Comparison of ENCODE assay signal across 19 mouse cellular contexts in genomic region chr2:71526595-71527322, GRCm38 (mm10). TPM values are rescaled to one million over a fixed set of nuclear protein-coding genes. Genes with fewer than 3 reads are reported as not detected.
A peak's percentile ranks its signal among the peaks of the same experiment; 100 is the strongest.
DNase-seq lines count a peak whose midpoint lies in the region; ATAC-seq lines count a peak whose summit lies in the region.
"Had no signal": no experiment of that assay in that cellular context is flagged by ENCODE, and none has a peak within 500 bp of the region (broad histone marks: within the 10 kb centered on the region; RNA-seq: fewer than 3 reads in every experiment).

No protein-coding gene starts in this region.

- no peaks in the 10 kb centered on the region for H3K9me3 ChIP-seq in midbrain, embryonic 11.5 days (ENCODE audit: control insufficient read depth, low read length)
- H3K9me3 ChIP-seq in midbrain, embryonic 14.5 days (ENCODE audit: control insufficient read depth, low read length), result no peaks in the 10 kb centered on the region
- no peaks in the 10 kb centered on the region for H3K9me3 ChIP-seq in embryonic facial prominence, embryonic 11.5 days (replicated peaks; ENCODE audit: control insufficient read depth, low read length)
- H3K9me3 ChIP-seq in forebrain, embryonic 12.5 days, result no peaks in the 10 kb centered on the region
- no peaks in the 10 kb centered on the region for H3K9me3 ChIP-seq in midbrain, embryonic 16.5 days (replicated peaks; ENCODE audit: control insufficient read depth, low read length, poor library complexity, severe bottlenecking)
- no peaks in the 10 kb centered on the region for H3K9me3 ChIP-seq in intestine, embryonic 15.5 days
- H3K9me3 ChIP-seq: heart, embryonic 15.5 days; hindbrain, embryonic 12.5 days; liver, embryonic 15.5 days had no signal

- peaks cover 95% of the 10 kb centered on the region for H3K27me3 ChIP-seq in midbrain, embryonic 11.5 days (ENCODE audit: control insufficient read depth, insufficient read depth, low read length)
- H3K27me3 ChIP-seq in midbrain, embryonic 14.5 days (ENCODE audit: control insufficient read depth, insufficient read depth, low read length), result peaks cover 93% of the 10 kb centered on the region
- H3K27me3 ChIP-seq in embryonic facial prominence, embryonic 11.5 days (ENCODE audit: control insufficient read depth, insufficient read depth, low read length), result peaks cover 47% of the 10 kb centered on the region
- H3K27me3 ChIP-seq in forebrain, embryonic 12.5 days, result peaks cover 89% of the 10 kb centered on the region
- H3K27me3 ChIP-seq in midbrain, embryonic 16.5 days (ENCODE audit: control insufficient read depth, insufficient read depth, low read depth, low read length), result peaks cover 77% of the 10 kb centered on the region
- peaks cover 85% of the 10 kb centered on the region for H3K27me3 ChIP-seq in intestine, embryonic 15.5 days (replicated peaks)

- WGBS in midbrain, embryonic 11.5 days, result 4% methylated on average over 10 of the region's 10 CpGs
- 3% methylated on average over 10 of the region's 10 CpGs for WGBS in midbrain, embryonic 14.5 days
- WGBS in embryonic facial prominence, embryonic 11.5 days, result 2% methylated on average over 10 of the region's 10 CpGs
- 6% methylated on average over 10 of the region's 10 CpGs for WGBS in forebrain, embryonic 12.5 days
- WGBS in midbrain, embryonic 16.5 days, result 3% methylated on average over 10 of the region's 10 CpGs
- WGBS in intestine, embryonic 15.5 days, result 3% methylated on average over 10 of the region's 10 CpGs

- H3K4me3 ChIP-seq in midbrain, embryonic 11.5 days (ENCODE audit: low read depth, low read length), result no peak overlapping the region
- no peak overlapping the region for H3K4me3 ChIP-seq in midbrain, embryonic 14.5 days (replicated peaks; ENCODE audit: low read depth, low read length)
- H3K4me3 ChIP-seq in embryonic facial prominence, embryonic 11.5 days (ENCODE audit: low read depth, low read length), result peak overlapping the region; percentile 19
- H3K4me3 ChIP-seq in forebrain, embryonic 12.5 days (replicated peaks), result peak overlapping the region; percentile 49
- 0 out of 2 replicates have a peak overlapping the region, but pooled peaks have one; percentile 7 for H3K4me3 ChIP-seq in midbrain, embryonic 16.5 days (ENCODE audit: low read depth, low read length)
- H3K4me3 ChIP-seq in intestine, embryonic 15.5 days (replicated peaks), result no peak overlapping the region
- H3K4me3 ChIP-seq: heart, adult 2 months; heart, embryonic 15.5 days; hindbrain, embryonic 12.5 days; liver, embryonic 15.5 days had no signal

- no peak overlapping the region for H3K4me2 ChIP-seq in midbrain, embryonic 11.5 days
- H3K4me2 ChIP-seq in midbrain, embryonic 14.5 days (ENCODE audit: low read length), result no peak overlapping the region
- H3K4me2 ChIP-seq in embryonic facial prominence, embryonic 11.5 days (ENCODE audit: low read depth, low read length), result peak overlapping the region; percentile 40
- peak overlapping the region; percentile 61 for H3K4me2 ChIP-seq in forebrain, embryonic 12.5 days
- H3K4me2 ChIP-seq in midbrain, embryonic 16.5 days (ENCODE audit: low read length), result peak overlapping the region; percentile 29
- no peak overlapping the region for H3K4me2 ChIP-seq in intestine, embryonic 15.5 days (replicated peaks)
- H3K4me2 ChIP-seq: heart, embryonic 15.5 days; hindbrain, embryonic 12.5 days; liver, embryonic 15.5 days had no signal

- no peak for ATAC-seq in midbrain, embryonic 11.5 days (ENCODE audit: low FRiP score)
- no peak for ATAC-seq in midbrain, embryonic 14.5 days (ENCODE audit: low FRiP score, low TSS enrichment)
- ATAC-seq in embryonic facial prominence, embryonic 11.5 days (replicated peaks; ENCODE audit: insufficient number of reproducible peaks, low FRiP score, low TSS enrichment, low read depth), result no peak
- ATAC-seq in forebrain, embryonic 12.5 days (ENCODE audit: low FRiP score), result no peak
- ATAC-seq in midbrain, embryonic 16.5 days, result no peak
- ATAC-seq in megakaryocyte-erythroid progenitor cell, adult 5-6 weeks (replicated peaks; ENCODE audit: low FRiP score, low TSS enrichment, poor library complexity, severe bottlenecking), result no peak
- no peak for ATAC-seq in intestine, embryonic 15.5 days

- no peak overlapping the region for H3K27ac ChIP-seq in midbrain, embryonic 11.5 days (ENCODE audit: low read depth, low read length)
- H3K27ac ChIP-seq in midbrain, embryonic 14.5 days (replicated peaks; ENCODE audit: low read depth, low read length), result no peak overlapping the region
- H3K27ac ChIP-seq in embryonic facial prominence, embryonic 11.5 days (replicated peaks; ENCODE audit: low read depth, low read length), result no peak overlapping the region
- H3K27ac ChIP-seq in forebrain, embryonic 12.5 days, result peak overlapping the region; percentile 92
- no peak overlapping the region for H3K27ac ChIP-seq in midbrain, embryonic 16.5 days (ENCODE audit: low read length)
- H3K27ac ChIP-seq in intestine, embryonic 15.5 days, result no peak overlapping the region
- H3K27ac ChIP-seq: heart, adult 2 months; heart, embryonic 15.5 days; hindbrain, embryonic 12.5 days; liver, embryonic 15.5 days had no signal

- peaks cover 8% of the 10 kb centered on the region for H3K4me1 ChIP-seq in midbrain, embryonic 11.5 days (ENCODE audit: control insufficient read depth, insufficient read depth, low read length)
- no peaks in the 10 kb centered on the region for H3K4me1 ChIP-seq in midbrain, embryonic 14.5 days (ENCODE audit: control insufficient read depth, insufficient read depth, low read length)
- peaks cover 9% of the 10 kb centered on the region for H3K4me1 ChIP-seq in embryonic facial prominence, embryonic 11.5 days (ENCODE audit: control insufficient read depth, insufficient read depth, low read length)
- H3K4me1 ChIP-seq in forebrain, embryonic 12.5 days, result peaks cover 29% of the 10 kb centered on the region
- H3K4me1 ChIP-seq in midbrain, embryonic 16.5 days (ENCODE audit: control insufficient read depth, insufficient read depth, low read length), result peaks cover 8% of the 10 kb centered on the region; the same call in 1 of the 2 replicates
- peaks cover 13% of the 10 kb centered on the region for H3K4me1 ChIP-seq in intestine, embryonic 15.5 days (replicated peaks)

- no peak overlapping the region for H3K9ac ChIP-seq in midbrain, embryonic 11.5 days (ENCODE audit: low read length)
- no peak overlapping the region for H3K9ac ChIP-seq in midbrain, embryonic 14.5 days (replicated peaks; ENCODE audit: low read length)
- peak overlapping the region; percentile 46 for H3K9ac ChIP-seq in embryonic facial prominence, embryonic 11.5 days (replicated peaks; ENCODE audit: low read length)
- peak overlapping the region; percentile 30 for H3K9ac ChIP-seq in forebrain, embryonic 12.5 days
- H3K9ac ChIP-seq in midbrain, embryonic 16.5 days (ENCODE audit: low read depth, low read length), result no peak overlapping the region
- H3K9ac ChIP-seq in intestine, embryonic 15.5 days, result no peak overlapping the region
- H3K9ac ChIP-seq: heart, embryonic 15.5 days; hindbrain, embryonic 12.5 days; liver, embryonic 15.5 days had no signal

- DNase-seq in midbrain, embryonic 11.5 days (ENCODE audit: low spot score, missing footprints), result peak; percentile 91
- DNase-seq in midbrain, embryonic 14.5 days, result no peak
- DNase-seq in embryonic facial prominence, embryonic 11.5 days (ENCODE audit: low spot score), result no peak
- DNase-seq in layer of hippocampus, adult 8-10 months (ENCODE audit: low spot score in 2 of 2), result no peak
- DNase-seq: adrenal gland, postnatal 36 days; cerebellum, adult 9-10 months; heart, adult 2 months; kidney, postnatal 36 days; lung, postnatal 10 days; right cerebral cortex, postnatal 14 days had no signal

- no peaks in the 10 kb centered on the region for H3K36me3 ChIP-seq in midbrain, embryonic 11.5 days (ENCODE audit: control insufficient read depth, insufficient read depth, low read length)
- no peaks in the 10 kb centered on the region for H3K36me3 ChIP-seq in midbrain, embryonic 14.5 days (ENCODE audit: control insufficient read depth, insufficient read depth, low read length)
- no peaks in the 10 kb centered on the region for H3K36me3 ChIP-seq in embryonic facial prominence, embryonic 11.5 days (replicated peaks; ENCODE audit: control insufficient read depth, insufficient read depth, low read depth, low read length)
- no peaks in the 10 kb centered on the region for H3K36me3 ChIP-seq in forebrain, embryonic 12.5 days (replicated peaks)
- H3K36me3 ChIP-seq in midbrain, embryonic 16.5 days (ENCODE audit: control insufficient read depth, insufficient read depth, low read length), result no peaks in the 10 kb centered on the region
- H3K36me3 ChIP-seq in intestine, embryonic 15.5 days, result no peaks in the 10 kb centered on the region
- H3K36me3 ChIP-seq: heart, embryonic 15.5 days; hindbrain, embryonic 12.5 days; liver, embryonic 15.5 days had no signal

RNA-seq across cellular contexts. Expression of gene Dlx1, which starts 1.2 kb away (rescaled TPM):
- 13.6 and 17.3 TPM in 2 replicates for polyA plus RNA-seq in midbrain, embryonic 11.5 days (2014; fragmentation: Nextera tagmentation; extraction: Ambion mirVana)
- 0.61 and 0.72 TPM in 2 replicates for polyA plus RNA-seq in midbrain, embryonic 14.5 days (2014; fragmentation: Nextera tagmentation; extraction: Ambion mirVana)
- polyA plus RNA-seq in embryonic facial prominence, embryonic 11.5 days (2014; fragmentation: Nextera tagmentation; extraction: Ambion mirVana), result 53.9 and 76.2 TPM in 2 replicates
- polyA plus RNA-seq in forebrain, embryonic 12.5 days (2016; fragmentation: Nextera tagmentation; extraction: Ambion mirVana), result 207 and 300 TPM in 2 replicates
- polyA plus RNA-seq in midbrain, embryonic 16.5 days (2015; fragmentation: Nextera tagmentation; extraction: Ambion mirVana), result 31.5 and 55.5 TPM in 2 replicates
- 10 to 100 TPM; 14.0 to 16.3 (median 15.2) TPM for total RNA-seq in layer of hippocampus, adult 8-10 months (2022)
- not detected in 2 replicates for total RNA-seq in megakaryocyte-erythroid progenitor cell, adult 5-6 weeks (2014; fragmentation: Nextera tagmentation)
- 0.19 TPM in 1 of 2 replicates, not detected in the other for total RNA-seq in megakaryocyte-erythroid progenitor cell, adult 5-6 weeks (2017)
- 7.1 and 7.8 TPM in 2 replicates for polyA plus RNA-seq in intestine, embryonic 15.5 days (2015; fragmentation: Nextera tagmentation; extraction: Ambion mirVana)

RNA-seq across cellular contexts. Expression of gene Dlx2, which starts 19.8 kb away (rescaled TPM):
- polyA plus RNA-seq in midbrain, embryonic 11.5 days (2014; fragmentation: Nextera tagmentation; extraction: Ambion mirVana), result 4.7 and 5.8 TPM in 2 replicates
- 0.41 and 0.67 TPM in 2 replicates for polyA plus RNA-seq in midbrain, embryonic 14.5 days (2014; fragmentation: Nextera tagmentation; extraction: Ambion mirVana)
- 18.0 and 20.3 TPM in 2 replicates for polyA plus RNA-seq in embryonic facial prominence, embryonic 11.5 days (2014; fragmentation: Nextera tagmentation; extraction: Ambion mirVana)
- polyA plus RNA-seq in forebrain, embryonic 12.5 days (2016; fragmentation: Nextera tagmentation; extraction: Ambion mirVana), result 85.9 and 133 TPM in 2 replicates
- 4.5 and 10.9 TPM in 2 replicates for polyA plus RNA-seq in midbrain, embryonic 16.5 days (2015; fragmentation: Nextera tagmentation; extraction: Ambion mirVana)
- total RNA-seq in layer of hippocampus, adult 8-10 months (2022), result 1 to 10 TPM; 3.6 to 4.9 (median 4.7) TPM
- total RNA-seq in megakaryocyte-erythroid progenitor cell, adult 5-6 weeks (2014; fragmentation: Nextera tagmentation), result not detected in 2 replicates
- total RNA-seq in megakaryocyte-erythroid progenitor cell, adult 5-6 weeks (2017), result not detected in 2 replicates
- polyA plus RNA-seq in intestine, embryonic 15.5 days (2015; fragmentation: Nextera tagmentation; extraction: Ambion mirVana), result 3.2 and 4.7 TPM in 2 replicates
- total RNA-seq: gastrocnemius, adult 8-10 months; heart, adult 2 months had no signal
- polyA plus RNA-seq: heart, adult 2 months; spleen, adult 2 months had no signal

Comparison
In these comparisons a context has a peak if more than half of its experiments do, and no peak if none do; other contexts are left out.
1. H3K4me2 ChIP-seq: peak in embryonic facial prominence, embryonic 11.5 days (single experiment), forebrain, embryonic 12.5 days (single experiment) and midbrain, embryonic 16.5 days (single experiment); none in midbrain, embryonic 11.5 days (single experiment), midbrain, embryonic 14.5 days (single experiment) and intestine, embryonic 15.5 days (single experiment).
2. H3K4me3 ChIP-seq: peak in embryonic facial prominence, embryonic 11.5 days (single experiment), forebrain, embryonic 12.5 days (single experiment) and midbrain, embryonic 16.5 days (single experiment); none in midbrain, embryonic 11.5 days (single experiment), midbrain, embryonic 14.5 days (single experiment) and intestine, embryonic 15.5 days (single experiment).
3. H3K9ac ChIP-seq: peak in embryonic facial prominence, embryonic 11.5 days (single experiment) and forebrain, embryonic 12.5 days (single experiment); none in midbrain, embryonic 11.5 days (single experiment), midbrain, embryonic 14.5 days (single experiment), midbrain, embryonic 16.5 days (single experiment) and intestine, embryonic 15.5 days (single experiment).